Mouse (Mus musculus) c-Kit-positive CD71-positive TER-119-positive erythroid progenitor cells, embryonic 14.5 days (primary cell): ENCODE data around the gene Pip5k1c.

Source experiments
- DNase-seq: peaks from one replicate; pipeline ENCODE4 v3.0.0-alpha.2; 2013; ENCODE audit warnings: low spot score

The Pip5k1c gene

GRCm38 (mm10) chr10:81292554-81293333 is at the start of gene Pip5k1c:
Gene Pip5k1c, plus strand, starts transcription at chr10:81292963.
- peak; percentile 100 for DNase-seq

DNA sequence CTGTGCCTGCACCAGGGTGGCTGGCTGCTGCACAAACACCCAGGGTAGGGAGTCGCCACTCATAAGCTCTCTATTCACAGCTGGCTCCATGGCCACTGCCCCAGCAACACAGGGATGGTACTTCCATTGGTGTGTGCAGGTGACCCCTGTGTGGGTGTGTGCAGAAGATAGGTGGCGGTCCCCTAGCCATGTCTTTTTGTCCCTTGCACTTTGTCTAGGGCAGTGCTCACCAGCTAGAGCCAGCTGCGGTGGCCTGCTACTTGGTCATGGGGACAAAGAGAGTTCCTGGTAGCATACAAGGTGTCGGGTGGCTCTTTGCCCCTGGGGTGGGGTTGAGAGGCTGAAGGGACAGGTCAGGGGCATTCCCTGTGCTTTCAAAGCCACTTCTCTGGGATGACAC is 48.6 kb upstream of the Pip5k1c start:
- DNase-seq, result no peak

DNA sequence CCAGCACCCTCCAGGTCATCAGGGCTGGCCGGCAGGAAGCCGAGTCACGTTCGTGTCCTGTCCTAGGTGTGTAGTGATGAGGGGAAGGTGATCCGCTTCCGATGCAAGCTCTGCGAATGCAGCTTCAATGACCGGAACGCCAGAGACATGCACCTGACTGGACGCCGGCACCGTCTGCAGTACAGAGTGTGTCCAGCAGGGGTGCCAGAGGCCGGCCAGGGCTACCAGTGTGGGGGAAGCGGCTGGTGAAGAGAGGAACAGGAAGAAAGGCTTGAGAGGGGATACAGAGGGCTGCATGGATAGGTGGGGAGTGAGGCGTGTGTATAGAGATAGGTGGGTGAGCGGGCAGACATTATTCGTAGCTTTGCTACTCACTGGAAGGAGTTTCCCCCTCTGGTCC is 48.2 kb upstream of the Pip5k1c start:
- peak; percentile 46 for DNase-seq

GRCm38 (mm10) chr10:81245166-81245565 is 47.6 kb upstream of the Pip5k1c start:
- DNase-seq, result no peak

DNA sequence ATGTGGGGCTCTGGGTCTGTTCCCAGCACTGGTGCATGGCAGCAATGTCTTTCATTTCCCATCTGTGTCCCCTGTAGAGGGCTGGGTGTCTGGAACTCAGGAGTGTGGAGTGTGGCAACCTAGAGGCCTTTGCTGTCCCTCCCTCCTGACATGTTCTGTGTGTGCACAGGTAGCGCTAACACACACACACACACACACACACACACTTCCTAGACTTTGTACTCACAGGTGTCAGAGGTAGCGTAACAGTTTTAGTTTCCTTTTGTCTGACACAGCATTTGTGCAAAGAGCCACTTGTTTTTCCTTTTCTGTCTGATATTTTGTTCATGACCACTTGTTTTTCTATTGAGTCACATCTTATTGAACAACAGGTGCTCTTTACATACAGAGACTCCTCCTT is 45.0 kb upstream of the Pip5k1c start:
- no peak for DNase-seq

DNA sequence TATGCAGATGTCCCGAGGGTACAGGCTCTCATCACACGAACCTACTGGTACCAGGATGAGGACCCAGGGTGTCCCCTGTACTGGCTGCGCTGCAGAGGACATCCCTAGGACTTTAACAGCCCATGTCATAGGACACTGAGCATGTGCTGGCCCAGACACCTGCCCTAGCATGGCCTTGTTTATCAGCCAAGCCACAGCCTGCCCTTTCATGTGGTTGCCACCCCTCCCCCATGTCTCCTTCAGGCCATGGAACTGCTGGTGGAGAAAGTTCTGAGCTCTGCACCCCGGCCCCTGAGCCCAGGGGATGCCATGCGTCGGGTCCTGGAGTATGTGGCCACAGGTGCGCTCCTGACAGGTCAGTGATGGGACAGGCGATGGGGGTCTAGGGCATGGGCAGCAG is 43.3 kb upstream of the Pip5k1c start:
- no peak for DNase-seq

DNA sequence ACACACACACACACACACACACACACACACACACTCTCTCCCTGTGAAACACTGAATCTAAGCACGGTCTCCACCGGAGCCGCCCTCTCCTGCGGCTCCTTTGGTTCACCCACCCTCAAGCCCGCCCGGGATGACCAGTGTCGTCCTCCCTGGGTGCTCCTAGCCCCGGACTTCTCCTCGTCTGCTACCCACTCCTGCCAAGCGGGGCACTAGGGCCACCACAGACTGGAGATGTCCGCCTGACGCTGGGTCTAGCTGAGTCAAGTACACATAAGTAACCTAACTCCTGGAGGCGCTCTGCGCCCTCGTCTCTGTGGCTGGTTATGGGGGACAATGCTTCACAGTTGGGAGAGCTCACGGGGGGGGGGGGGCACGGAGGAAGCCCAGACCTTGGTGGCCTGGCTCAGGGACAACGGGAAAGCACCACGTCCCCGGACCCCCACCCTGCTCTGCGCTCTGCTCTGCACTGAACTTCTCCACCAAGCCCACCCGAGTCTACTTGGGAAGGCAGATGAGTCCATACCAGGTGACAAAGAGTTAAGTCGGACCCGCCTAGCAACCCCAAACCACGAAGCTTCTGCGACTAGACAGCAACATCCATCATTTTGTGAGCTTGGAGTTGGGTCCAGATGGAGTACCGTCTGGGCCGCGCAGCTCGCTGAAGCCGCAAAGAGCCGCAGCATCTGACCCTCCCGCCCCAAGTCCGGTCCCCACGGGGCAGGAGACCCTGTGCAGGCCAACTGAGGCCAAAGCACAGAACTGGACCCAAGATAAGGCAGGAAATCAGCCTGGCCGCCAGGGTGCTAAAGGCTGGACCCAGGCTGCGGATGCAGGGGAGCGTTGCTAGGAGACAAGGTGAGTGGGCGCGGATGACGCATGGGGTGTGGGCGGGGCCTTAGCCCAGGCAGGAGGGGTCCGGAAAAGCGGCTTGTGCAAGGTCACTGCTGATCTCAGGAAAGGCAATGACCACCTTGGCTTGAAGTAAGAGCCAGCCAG is 40.0 kb upstream of the Pip5k1c start, which contains the start of gene Matk:
Gene Matk, plus strand, starts transcription at position 512 of the 996 bp plus-strand sequence.
- DNase-seq, result no peak

- DNase-seq, result no peak
These were observed 37.9 kb upstream of the Pip5k1c start for GRCm38 (mm10) chr10:81254886-81255285.

DNA sequence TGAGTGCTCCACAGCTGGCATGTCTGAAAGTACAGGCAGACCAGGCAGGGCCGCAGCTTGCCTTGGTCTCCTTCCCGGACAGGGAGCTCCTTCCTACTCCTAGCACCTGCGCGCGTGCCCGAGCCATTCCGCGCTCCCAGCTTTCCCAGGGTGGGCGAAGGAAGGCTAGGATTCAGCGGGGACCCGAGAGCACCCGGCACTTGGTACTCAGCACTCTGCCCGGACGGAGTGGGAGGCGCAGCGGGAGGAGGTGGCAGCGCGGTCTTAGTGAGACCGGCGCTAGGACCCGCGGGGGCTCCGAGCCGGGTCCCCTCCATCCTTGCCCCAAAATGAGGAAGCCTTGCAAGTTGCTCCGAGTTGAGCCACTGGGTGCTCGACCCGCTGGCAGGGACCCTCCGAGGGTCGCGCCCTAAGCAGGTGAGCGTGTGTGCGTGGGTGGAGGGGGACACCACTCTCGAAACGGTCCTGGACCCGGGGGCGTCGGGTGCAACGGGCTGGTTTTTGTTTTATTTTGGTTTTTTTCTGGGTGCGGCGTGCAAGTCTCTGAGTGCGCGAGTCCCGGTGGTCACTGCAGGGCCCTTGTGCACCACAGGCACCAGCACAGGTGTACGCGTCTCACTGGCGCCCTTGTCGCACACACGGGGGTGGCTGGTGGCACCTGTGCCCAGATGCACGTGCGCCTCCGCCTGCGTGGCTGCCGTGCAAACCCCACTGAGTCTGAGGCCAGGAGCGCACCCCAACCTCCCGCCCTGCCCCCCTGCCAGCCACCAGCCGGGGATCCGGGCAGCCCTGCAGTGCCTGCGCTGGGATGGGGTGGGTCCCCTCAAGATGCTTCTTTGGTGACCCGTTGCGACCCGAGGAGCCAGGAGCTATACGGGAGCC is 35.4 kb upstream of the Pip5k1c start:
- no peak for DNase-seq

- DNase-seq, result no peak
These were observed 33.4 kb upstream of the Pip5k1c start for GRCm38 (mm10) chr10:81259225-81259884.

DNA sequence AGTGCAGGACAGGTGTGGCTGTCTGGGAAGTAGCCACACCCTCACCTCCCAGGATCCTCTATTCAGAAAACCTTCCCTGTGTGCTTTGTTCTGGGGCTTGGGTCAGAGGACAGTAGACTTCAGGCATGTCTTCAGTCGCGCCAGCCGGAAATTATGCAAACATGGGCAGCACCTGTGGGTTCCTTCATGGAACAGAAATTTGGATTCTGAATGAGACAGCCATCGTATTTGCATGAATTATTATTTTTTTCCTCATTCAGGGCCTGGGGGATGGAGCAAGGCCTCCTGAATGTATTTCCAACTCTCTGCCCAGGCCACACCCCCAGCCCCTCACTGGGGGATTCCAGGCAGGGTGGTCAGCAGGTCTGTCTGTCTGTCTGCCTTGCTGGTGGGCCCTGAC is 31.7 kb upstream of the Pip5k1c start:
- no peak for DNase-seq

GRCm38 (mm10) chr10:81265540-81265939 is 27.2 kb upstream of the Pip5k1c start:
- no peak for DNase-seq

DNA sequence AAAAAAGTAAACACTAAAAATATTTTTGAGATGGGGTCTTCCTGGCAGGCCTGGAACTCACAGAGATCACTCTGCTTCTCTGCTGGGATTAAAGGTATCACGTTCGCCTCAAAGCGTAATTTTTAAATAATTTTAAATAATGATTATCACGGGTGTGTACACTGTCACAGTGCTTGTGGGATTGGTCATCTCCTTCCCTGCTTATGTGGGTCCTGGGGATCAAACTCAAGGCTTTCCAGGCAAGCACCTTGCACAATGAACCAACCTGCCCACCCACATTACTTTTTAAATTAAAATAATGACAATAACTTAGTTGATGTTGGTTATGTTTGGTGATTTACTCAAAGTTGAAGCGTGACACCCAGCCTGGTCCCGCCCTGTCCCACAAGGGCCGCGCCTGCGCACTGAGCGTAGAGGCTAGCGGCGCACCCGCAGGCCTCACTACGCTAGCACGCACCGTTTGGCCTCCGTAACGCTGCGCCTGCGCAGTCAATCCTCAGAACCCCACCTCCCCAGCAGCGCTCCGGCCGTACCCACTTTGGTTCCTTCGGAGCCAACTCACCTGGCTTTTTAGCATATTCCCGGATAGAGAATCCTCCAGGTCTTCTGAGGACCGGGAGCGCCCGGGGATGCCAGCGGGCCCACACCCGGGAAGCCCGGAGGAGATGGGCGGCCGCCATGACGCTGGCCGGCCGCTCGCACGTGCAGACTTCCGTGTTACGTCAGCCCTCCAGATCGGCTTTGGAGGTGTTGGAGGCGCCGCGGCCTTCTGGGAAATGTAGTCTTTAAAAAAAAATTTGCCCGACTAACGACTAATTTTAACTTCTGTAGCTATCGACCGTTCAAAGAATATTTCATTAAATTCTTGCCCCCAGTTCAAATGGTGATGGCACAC is 26.3 kb upstream of the Pip5k1c start, which contains the start of the genes Mrpl54 and Apba3:
Gene Mrpl54, minus strand, starts transcription at position 724 of the 895 bp plus-strand sequence.
Gene Apba3, plus strand, starts transcription at position 750 of the 895 bp plus-strand sequence.
- peak; percentile 96 for DNase-seq

DNA sequence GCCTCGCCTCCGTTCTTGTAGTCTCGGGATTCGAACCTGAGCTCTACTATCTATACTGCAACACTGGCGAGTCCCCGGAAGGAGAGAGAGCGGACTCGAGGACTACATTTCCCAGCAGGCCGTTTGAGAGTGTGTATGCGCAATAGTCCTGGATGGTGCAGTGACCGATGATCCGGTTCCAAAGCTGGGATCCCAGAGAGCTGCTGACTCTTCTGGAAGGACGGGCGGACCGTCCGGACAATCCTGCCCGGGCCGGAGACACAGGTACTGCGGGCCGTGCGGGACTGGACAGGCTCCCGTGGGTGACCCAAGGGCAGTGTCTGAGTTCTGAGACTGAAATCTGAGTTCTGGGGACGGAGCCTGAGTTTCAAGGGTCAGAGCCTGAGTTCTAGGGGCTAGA is 24.7 kb upstream of the Pip5k1c start:
- peak; percentile 74 for DNase-seq

- no peak for DNase-seq
These were observed 23.9 kb upstream of the Pip5k1c start for GRCm38 (mm10) chr10:81268643-81269412.

DNA sequence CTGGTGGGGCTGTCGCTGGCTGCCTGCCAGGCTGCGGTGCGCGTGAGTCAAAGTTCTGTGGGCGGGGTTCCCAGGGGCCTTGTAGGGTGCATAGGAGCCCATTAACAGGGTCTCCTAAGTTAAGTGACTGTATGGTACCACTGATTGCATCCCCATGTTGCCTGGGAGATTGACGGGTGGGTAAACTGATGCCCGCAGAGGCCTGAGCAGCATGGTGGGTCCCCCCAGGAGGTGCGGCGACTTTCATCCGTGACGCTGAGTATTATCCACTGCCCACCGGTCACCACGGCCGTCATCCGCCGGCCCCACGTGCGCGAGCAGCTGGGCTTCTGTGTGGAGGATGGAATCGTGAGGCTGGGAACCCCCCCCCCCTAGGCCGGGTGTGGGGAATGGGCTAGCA is 20.4 kb upstream of the Pip5k1c start:
- no peak for DNase-seq

DNA sequence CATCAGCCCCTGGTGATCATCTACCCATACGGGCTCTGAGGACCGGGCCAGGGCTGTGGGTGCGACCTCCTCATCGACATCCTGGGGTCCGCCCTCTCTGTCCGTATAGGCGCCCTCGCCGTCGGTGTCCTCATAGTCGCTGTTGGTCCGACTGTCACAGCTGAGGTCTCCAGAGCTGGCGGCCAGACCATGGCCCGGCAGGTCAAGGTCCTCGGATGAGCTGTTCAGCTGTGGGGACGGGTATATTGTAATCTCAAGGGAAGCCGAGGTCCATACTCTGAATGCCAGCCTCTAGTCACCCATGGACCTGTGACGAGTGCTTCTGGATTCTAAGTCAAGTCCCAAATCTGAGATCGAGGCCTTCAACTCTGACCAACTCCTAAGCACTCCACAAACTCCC is 18.9 kb upstream of the Pip5k1c start:
- DNase-seq, result no peak

DNA sequence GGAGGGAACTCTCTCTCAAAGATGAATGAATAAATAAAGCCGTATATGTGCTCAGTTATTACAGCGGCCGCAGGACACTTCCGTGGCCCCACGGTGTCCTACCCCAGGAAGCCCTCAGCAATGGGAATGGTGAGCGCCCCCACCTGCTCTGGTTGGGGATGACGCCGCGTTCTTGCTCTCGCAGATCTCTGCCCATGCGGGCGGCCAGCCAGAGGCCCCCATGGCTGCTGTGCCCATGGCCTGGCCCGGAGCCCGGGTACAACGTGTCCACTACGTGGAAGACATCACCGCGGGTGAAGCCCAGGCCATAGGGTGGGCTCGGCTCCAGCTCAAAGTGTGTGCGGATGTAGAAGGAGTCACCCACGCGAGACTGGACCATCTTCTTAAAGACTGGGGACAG is 15.1 kb upstream of the Pip5k1c start:
- DNase-seq, result no peak

DNA sequence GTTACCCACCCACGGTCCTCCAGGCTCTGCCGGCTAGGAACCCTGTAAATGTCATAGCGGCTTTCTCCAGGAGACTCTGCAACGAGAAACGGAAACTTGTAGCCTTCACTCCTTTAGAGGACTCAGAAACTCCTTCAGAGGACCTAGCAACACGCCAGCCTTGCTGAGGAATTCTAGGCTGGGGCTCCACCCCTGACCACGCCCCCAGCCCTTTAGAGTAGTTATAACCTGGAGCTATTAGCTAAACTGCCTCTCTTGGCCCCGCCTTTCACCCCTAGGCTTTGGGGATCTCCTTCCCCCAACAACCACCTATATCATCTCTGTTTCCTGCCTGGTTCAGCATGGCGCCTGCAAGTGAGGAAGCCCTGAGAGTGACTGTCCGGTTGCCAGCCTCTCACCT is 13.3 kb upstream of the Pip5k1c start:
- no peak for DNase-seq
